Mouse (Mus musculus) cerebellum, adult 9-11 months (tissue): Measurements from ENCODE around the gene Hoxb8.

Source experiments
- DNase-seq: peaks from one replicate; pipeline ENCODE4 v3.0.0; 2022

Gene Hoxb8

DNA sequence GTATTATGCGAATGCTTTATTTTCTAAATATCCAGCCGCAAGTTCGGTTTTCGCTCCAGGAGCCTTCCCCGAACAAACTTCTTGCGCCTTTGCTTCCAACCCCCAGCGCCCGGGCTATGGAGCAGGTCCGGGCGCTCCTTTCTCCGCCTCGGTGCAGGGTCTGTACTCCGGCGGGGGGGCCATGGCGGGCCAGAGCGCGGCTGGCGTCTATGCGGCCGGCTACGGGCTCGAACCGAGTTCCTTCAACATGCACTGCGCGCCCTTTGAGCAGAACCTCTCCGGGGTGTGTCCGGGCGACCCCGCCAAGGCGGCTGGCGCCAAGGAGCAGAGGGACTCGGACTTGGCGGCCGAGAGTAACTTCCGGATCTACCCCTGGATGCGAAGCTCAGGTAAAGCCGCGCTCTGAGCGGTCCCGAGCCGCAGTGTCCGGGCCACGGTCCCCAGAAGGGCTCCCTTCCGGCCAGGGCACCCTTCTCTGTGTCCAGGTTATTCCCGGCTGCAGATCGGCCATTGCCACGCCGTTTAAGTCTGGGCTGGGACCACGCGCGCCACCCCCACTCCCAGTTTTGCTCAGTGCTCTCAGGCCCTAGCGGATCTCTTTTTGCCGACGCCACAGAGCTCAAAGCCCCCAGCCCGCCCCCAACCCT, 5.2 kb downstream of the Hoxb8 start:
- no peak for DNase-seq

DNA sequence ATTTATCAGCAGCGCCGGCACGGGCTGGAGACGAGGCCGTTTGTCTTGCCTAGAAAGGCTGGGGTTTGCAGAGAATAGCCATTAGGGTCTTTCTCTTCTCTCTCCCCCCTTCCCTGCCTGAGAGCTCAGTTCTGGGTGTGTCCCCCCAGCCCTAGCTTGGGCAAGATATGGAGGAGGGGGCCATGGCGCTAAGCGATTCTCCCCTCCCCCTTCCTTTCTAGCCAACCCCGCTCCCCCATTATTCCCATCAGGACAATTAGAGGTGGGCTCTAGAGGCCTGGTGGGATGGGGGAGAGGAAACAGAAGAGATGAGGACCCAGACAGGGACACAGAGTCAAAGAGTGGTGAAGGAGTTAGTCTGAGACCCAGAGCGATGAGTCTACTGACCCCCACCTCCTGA, 5.7 kb downstream of the Hoxb8 start:
- no peak for DNase-seq

GRCm38 (mm10) chr11:96288455-96289221, 6.9 kb downstream of the Hoxb8 start:
- no peak for DNase-seq

DNA sequence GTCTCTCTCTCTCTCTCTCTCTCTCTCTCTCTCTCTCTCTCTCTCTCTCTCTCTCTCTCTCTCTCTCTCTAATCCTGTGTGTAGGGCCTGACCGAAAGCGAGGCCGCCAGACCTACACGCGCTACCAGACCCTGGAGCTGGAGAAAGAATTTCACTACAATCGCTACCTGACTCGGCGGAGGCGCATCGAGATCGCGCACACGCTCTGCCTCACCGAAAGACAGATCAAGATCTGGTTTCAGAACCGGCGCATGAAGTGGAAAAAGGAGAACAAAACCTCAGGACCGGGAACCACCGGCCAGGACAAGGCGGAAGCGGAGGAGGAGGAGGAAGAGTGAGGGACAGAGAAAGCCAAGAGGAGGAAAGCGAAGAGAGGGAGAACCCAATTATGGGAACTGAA, 7.6 kb downstream of the Hoxb8 start:
- no peak for DNase-seq

DNA sequence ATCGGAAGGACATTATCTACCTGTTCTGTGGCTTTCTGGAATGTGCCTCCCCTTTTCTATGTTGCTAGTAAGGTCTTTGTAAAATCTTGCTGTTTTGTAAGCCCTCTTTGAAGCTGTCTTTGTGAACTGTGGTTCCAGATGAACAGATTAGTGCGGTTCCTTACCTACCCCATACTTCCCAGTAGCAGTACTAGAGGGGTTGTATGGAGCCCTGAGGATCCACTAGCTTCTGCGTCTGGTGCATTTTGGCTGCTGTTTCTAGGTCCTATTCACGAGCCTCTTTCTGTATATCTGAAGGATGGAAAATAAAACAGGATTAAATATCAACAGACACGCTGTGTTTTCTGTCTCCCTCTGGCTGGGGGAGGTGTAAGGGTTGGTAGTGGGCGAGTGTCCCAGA, 8.1 kb downstream of the Hoxb8 start:
- no peak for DNase-seq

GRCm38 (mm10) chr11:96290705-96291355, 9.1 kb downstream of the Hoxb8 start:
- no peak for DNase-seq

DNA sequence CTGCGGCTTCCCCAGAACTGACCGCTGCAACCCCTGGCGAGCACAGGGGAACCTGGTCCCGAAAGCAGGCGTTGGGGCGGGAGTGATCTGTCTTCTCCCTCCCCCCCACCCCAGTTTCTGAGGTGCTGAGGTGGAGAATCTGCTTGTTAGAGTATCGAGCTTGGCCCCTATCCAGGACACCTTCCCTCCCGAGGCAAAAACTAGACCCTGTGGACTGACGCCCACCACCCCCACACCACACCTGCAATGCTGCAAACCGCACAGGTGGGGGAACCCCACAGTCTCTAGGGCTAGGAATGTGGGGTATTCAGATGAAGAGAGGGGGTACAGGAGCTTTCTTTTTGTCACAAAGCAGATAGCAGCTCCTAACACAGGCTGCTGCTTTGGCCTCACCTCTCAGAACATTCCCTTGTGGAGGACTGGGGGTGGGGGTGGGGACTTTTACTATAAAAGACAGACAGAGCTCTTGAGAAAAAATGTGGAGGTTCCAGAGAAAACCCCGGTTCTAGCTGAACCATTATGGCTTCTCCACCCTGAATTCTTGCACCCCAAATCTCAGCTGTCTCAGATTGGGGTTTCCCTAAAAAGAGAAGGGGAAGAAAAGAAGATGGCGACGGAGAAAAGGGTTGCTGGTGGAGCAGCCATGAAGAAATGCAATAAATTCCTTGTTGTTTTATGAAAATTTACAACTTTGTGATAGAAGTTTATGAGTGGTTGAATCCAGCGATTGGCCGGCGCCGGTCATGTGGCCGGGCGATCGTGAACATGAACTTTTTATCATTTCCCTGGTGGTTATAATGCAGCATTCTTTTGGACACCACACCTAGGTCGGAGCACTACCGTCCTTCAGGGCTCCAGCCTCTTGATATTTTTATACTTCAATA, 10.2 kb downstream of the Hoxb8 start, which contains the start of gene Hoxb6:
Gene Hoxb6 (plus strand): TSS at position 796 of the 884 bp plus-strand sequence.
- DNase-seq: no peak

GRCm38 (mm10) chr11:96292565-96293301, 11.0 kb downstream of the Hoxb8 start:
- no peak for DNase-seq

DNA sequence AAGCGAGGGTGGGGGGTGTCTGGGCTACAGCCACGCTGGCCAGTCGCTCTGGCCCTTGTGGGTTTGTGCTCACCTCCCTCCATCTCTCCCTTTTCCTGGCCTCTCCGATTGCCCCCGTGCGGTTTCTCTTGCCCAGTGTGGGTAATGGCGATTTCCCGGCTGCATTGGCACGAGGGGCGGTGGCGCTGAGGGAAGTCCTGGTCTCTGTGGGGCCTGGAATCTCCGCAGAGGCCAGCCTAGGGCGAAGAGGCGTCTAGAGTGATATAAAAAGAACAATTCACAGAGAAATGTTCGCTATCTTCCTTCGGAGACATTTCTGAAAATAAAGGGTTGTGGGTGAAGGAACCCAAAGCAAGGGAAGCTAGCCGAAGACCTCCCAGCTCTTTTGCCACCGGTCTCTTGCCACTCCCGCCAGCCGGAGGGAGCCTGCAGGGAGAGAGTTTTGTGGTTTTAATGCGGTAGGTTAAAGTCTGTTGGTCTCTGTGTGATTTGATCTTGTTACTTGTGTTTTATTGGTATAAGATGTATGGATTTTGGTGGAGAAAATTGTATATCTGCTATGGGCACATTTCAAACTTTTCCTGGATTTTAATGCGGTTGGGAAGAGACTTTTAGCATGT, 11.7 kb downstream of the Hoxb8 start:
- DNase-seq: no peak

- no peak for DNase-seq
Observed at GRCm38 (mm10) chr11:96294245-96295091, 12.8 kb downstream of the Hoxb8 start.

GRCm38 (mm10) chr11:96295092-96295835, 13.6 kb downstream of the Hoxb8 start:
- no peak for DNase-seq

GRCm38 (mm10) chr11:96296997-96297396, 15.3 kb downstream of the Hoxb8 start:
- DNase-seq: no peak

- DNase-seq: no peak
Observed at GRCm38 (mm10) chr11:96297428-96297827, 15.7 kb downstream of the Hoxb8 start.

- DNase-seq: no peak
Observed at GRCm38 (mm10) chr11:96297968-96298635, 16.4 kb downstream of the Hoxb8 start.

- no peak for DNase-seq
Observed at GRCm38 (mm10) chr11:96298895-96299667, 17.4 kb downstream of the Hoxb8 start.

DNA sequence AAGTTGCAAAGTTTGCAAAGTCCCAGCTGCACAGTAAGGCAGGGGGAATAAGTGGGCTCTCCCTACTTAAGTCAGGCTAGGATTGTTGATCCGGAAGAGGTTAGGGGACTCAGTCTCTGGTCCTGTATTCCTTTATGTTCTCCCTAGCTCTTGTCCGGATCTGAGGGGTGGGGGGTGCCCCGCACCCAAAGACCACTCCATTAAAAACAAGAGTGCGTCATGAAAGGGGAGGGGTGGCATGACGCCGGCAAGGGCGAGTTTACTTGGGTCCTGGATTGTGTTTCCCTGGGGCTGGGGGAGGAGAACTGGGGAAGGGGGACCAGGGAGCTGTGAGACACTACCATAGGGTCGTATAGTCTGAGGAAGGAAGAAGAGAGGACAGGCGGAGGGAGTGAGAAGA, 18.1 kb downstream of the Hoxb8 start:
- no peak for DNase-seq

DNA sequence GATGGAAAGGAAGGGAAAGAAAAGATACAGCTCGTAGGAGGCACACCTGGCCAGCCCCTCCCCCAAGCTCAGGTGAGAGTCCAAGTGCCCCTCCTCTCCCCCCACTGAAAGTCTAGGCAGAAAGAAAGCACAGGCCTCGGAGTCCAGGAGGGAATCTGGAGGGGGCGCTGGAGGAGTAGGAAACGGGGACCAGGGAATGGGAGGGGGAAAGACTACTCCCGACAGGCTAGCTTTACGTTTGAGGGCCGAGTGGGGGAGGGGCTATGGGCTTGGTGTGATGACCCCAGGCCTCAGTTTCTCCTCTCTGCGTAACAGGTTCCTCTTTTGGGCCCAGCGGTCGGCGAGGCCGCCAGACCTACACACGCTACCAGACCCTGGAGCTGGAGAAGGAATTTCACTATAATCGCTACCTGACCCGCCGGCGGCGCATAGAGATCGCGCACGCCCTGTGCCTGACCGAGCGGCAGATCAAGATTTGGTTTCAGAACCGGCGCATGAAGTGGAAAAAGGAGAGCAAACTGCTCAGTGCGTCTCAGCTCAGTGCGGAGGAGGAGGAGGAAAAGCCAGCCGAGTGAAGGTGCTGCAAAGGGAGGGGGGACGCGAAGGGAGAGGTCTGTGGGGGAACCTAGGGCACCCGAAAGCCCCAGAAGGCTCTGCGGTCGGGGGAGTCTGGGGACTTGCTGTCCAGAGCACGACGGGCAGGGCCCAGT, 18.8 kb downstream of the Hoxb8 start:
- DNase-seq: no peak

DNA sequence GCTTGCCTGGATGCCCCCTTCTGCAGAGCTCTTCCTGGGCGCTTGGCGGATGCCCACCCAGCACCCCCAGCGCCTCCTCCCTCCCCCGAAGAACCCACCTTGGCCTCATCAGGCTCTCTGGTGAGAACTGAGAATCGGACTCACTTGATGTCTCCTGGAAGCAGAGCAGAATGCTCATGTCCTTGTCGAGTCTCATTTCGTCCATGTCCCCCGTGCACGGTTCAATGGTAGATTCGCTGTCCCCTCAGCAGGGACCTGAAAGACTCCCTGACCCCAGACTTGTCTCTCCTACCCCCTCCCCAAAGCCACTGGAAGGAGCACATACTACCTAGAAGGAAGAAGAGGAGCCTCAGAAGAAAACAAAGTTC, 19.3 kb downstream of the Hoxb8 start:
- no peak for DNase-seq
